Mouse (Mus musculus) hindbrain, embryonic 15.5 days (tissue): ENCODE measurements around the gene Pla1a. TPM values are rescaled to one million over a fixed set of nuclear protein-coding genes. Genes with fewer than 3 reads are reported as not detected.

Experiments used
- polyA plus RNA-seq: library from polyadenylated mRNA; unstranded; fragments of >200 nt; fragmentation: Nextera tagmentation; extraction: Ambion mirVana; gene quantifications from 2 replicates; pipeline ENCODE4 v1.2.1, GENCODE M21; 2015

Gene Pla1a
- polyA plus RNA-seq, 1 experiment from 2014 or later: 0.45 TPM

Other genes starting within 250 kb of the Pla1a start
- not detected in 2 replicates for gene Nr1i2, start 138.3 kb downstream of the Pla1a start, polyA plus RNA-seq
- 1.1 and 1.4 TPM in 2 replicates for gene Maats1, start 91.0 kb downstream of the Pla1a start, polyA plus RNA-seq
- 74.4 and 94.5 TPM in 2 replicates for gene Cox17, start 86.2 kb downstream of the Pla1a start, polyA plus RNA-seq
- not detected in 2 replicates for gene Gm21987, start 86.1 kb downstream of the Pla1a start, polyA plus RNA-seq
- 0.33 and 0.52 TPM in 2 replicates for gene Popdc2, start 70.9 kb downstream of the Pla1a start, polyA plus RNA-seq
- gene Adprh, start 19.6 kb upstream of the Pla1a start, polyA plus RNA-seq: 143 and 165 TPM in 2 replicates
- gene Cd80, start 22.4 kb upstream of the Pla1a start, polyA plus RNA-seq: 0.50 and 0.56 TPM in 2 replicates
- 32.0 and 35.2 TPM in 2 replicates for gene Timmdc1, start 89.5 kb upstream of the Pla1a start, polyA plus RNA-seq
- gene Poglut1, start 117.1 kb upstream of the Pla1a start, polyA plus RNA-seq: 50.7 and 52.8 TPM in 2 replicates
- gene Tmem39a, start 125.6 kb upstream of the Pla1a start, polyA plus RNA-seq: 35.2 and 36.3 TPM in 2 replicates